Mouse (Mus musculus) MEL (cell line): ENCODE results near the gene Zscan26. TPM values are rescaled to one million over a fixed set of nuclear protein-coding genes. Genes with fewer than 3 reads are reported as not detected.
"Not testable (repeated sequence)": the region's sequence is repeated elsewhere in the genome, so short reads cannot be mapped to it uniquely, and the experiment has no call there.

Source experiments
- DNase-seq: peaks from one replicate; pipeline ENCODE4 v3.0.0; 2011; ENCODE audit warnings: low read depth, low spot score
- H3K27ac ChIP-seq: 2 replicates; pipeline ENCODE4 v1.5.1; 2012; ENCODE audit warnings: low read depth, mild to moderate bottlenecking, control low read depth, low read length, moderate library complexity; ENCODE audit not compliant: control insufficient read depth
- H3K27me3 ChIP-seq, 2 experiments: fragments of 150-350 bp in 1 of 2; sonication (generic) in 1 of 2; 2 replicates each; pipeline ENCODE4 v1.6.1; 2012; ENCODE audit warnings: low read length in 2 of 2, mild to moderate bottlenecking in 2 of 2, improper control_type of control experiment in 1 of 2, moderate library complexity in 1 of 2; ENCODE audit not compliant: insufficient read depth in 2 of 2, control insufficient read depth in 1 of 2
- H3K36me3 ChIP-seq, 2 experiments: 2 replicates each; pipeline ENCODE4 v1.6.1; 2012 to 2014; ENCODE audit warnings: low read length in 2 of 2, improper control_type of control experiment in 1 of 2, inconsistent platforms in 1 of 2, mild to moderate bottlenecking in 1 of 2; ENCODE audit not compliant: insufficient read depth in 2 of 2, control insufficient read depth in 1 of 2
- H3K4me1 ChIP-seq, 2 experiments: fragments of 150-350 bp in 1 of 2; sonication (generic) in 1 of 2; 2 replicates each; pipeline ENCODE4 v1.6.1; 2012; ENCODE audit warnings: low read length in 2 of 2, improper control_type of control experiment in 1 of 2, mild to moderate bottlenecking in 1 of 2; ENCODE audit not compliant: insufficient read depth in 2 of 2, control insufficient read depth in 1 of 2
- H3K4me3 ChIP-seq, 2 experiments: fragments of 150-350 bp in 1 of 2; sonication (generic) in 1 of 2; 2 replicates each; pipeline ENCODE4 v1.5.1; 2012; ENCODE audit warnings: low read depth in 2 of 2, low read length in 2 of 2, mild to moderate bottlenecking in 2 of 2, moderate library complexity in 2 of 2, control low read depth in 1 of 2, improper control_type of control experiment in 1 of 2; ENCODE audit not compliant: control insufficient read depth in 1 of 2, insufficient read depth in 1 of 2
- H3K79me2 ChIP-seq: 2 replicates; pipeline ENCODE4 v1.6.1; 2012; ENCODE audit warnings: mild to moderate bottlenecking, low read length, moderate library complexity; ENCODE audit not compliant: control insufficient read depth, poor library complexity, insufficient read depth
- H3K9ac ChIP-seq: 2 replicates; pipeline ENCODE4 v1.6.1; 2012; ENCODE audit warnings: low read depth, mild to moderate bottlenecking, control low read depth, low read length, moderate library complexity; ENCODE audit not compliant: control insufficient read depth, poor library complexity, severe bottlenecking
- H3K9me3 ChIP-seq: fragments of 150-350 bp; sonication (generic); replicated peaks from 2 replicates; pipeline ENCODE4 v1.6.1; 2012; ENCODE audit warnings: mild to moderate bottlenecking, low read length, improper control_type of control experiment, moderate library complexity; ENCODE audit not compliant: insufficient read depth
- E2F4 ChIP-seq: IDR thresholded peaks from 2 replicates; pipeline ENCODE4 v1.6.1; 2011; ENCODE audit warnings: low read depth, low read length, improper control_type of control experiment, borderline replicate concordance
- ELF1 ChIP-seq: IDR thresholded peaks from 2 replicates; pipeline ENCODE4 v1.6.1; 2014; ENCODE audit warnings: low read depth, mild to moderate bottlenecking, inconsistent platforms, low read length, improper control_type of control experiment, moderate library complexity
- ETS1 ChIP-seq: IDR thresholded peaks from 2 replicates; pipeline ENCODE4 v1.6.1; 2012; ENCODE audit warnings: low read depth, mild to moderate bottlenecking, inconsistent platforms, low read length, improper control_type of control experiment, moderate library complexity
- GABPA ChIP-seq: IDR thresholded peaks from 2 replicates; pipeline ENCODE4 v1.6.1; 2012; ENCODE audit warnings: low read depth, mild to moderate bottlenecking, inconsistent platforms, low read length, improper control_type of control experiment, moderate library complexity
- HCFC1 ChIP-seq: IDR thresholded peaks from 2 replicates; pipeline ENCODE4 v1.6.1; 2012; ENCODE audit warnings: low read depth, mild to moderate bottlenecking, inconsistent platforms, low read length, improper control_type of control experiment, moderate library complexity
- JUND ChIP-seq: IDR thresholded peaks from 2 replicates; pipeline ENCODE4 v1.6.1; 2011; ENCODE audit warnings: low read depth, mild to moderate bottlenecking, improper control_type of control experiment, low read length
- KAT2A ChIP-seq: conservative IDR thresholded peaks from 2 replicates; pipeline ENCODE4 v1.6.1; 2012; ENCODE audit warnings: low read depth, low read length, improper control_type of control experiment, inconsistent platforms
- MAX ChIP-seq: IDR thresholded peaks from 2 replicates; pipeline ENCODE4 v1.6.1; 2011; ENCODE audit warnings: low read length, improper control_type of control experiment
- MYC ChIP-seq: IDR thresholded peaks from 2 replicates; pipeline ENCODE4 v1.6.1; 2011; ENCODE audit warnings: low read depth, mild to moderate bottlenecking, low read length, improper control_type of control experiment, moderate library complexity
- NELFE ChIP-seq: IDR thresholded peaks from 2 replicates; pipeline ENCODE4 v1.6.1; 2011; ENCODE audit warnings: low read depth, low read length, improper control_type of control experiment
- NRF1 ChIP-seq: IDR thresholded peaks from 2 replicates; pipeline ENCODE4 v1.6.1; 2014; ENCODE audit warnings: low read depth, mild to moderate bottlenecking, inconsistent platforms, low read length, improper control_type of control experiment, moderate library complexity; ENCODE audit not compliant: poor library complexity, insufficient read depth, severe bottlenecking
- POLR2A ChIP-seq, 2 experiments: IDR thresholded peaks; 2 replicates each; pipeline ENCODE4 v1.6.1; 2011 to 2012; ENCODE audit warnings: low read length in 2 of 2, mild to moderate bottlenecking in 2 of 2, control low read depth in 1 of 2, improper control_type of control experiment in 1 of 2, low read depth in 1 of 2, moderate library complexity in 1 of 2; ENCODE audit not compliant: control insufficient read depth in 1 of 2, insufficient read depth in 1 of 2, poor library complexity in 1 of 2
- POLR2AphosphoS2 ChIP-seq: IDR thresholded peaks from 2 replicates; pipeline ENCODE4 v1.6.1; 2011; ENCODE audit warnings: low read length, improper control_type of control experiment
- POLR2AphosphoS5 ChIP-seq: IDR thresholded peaks from 2 replicates; pipeline ENCODE4 v1.6.1; 2012; ENCODE audit warnings: low read depth, borderline replicate concordance, mild to moderate bottlenecking, inconsistent platforms, low read length, moderate library complexity, mixed read lengths
- SIN3A ChIP-seq: IDR thresholded peaks from 2 replicates; pipeline ENCODE4 v1.6.1; 2012; ENCODE audit warnings: low read length, improper control_type of control experiment, inconsistent platforms
- TAL1 ChIP-seq: IDR thresholded peaks from 2 replicates; pipeline ENCODE4 v1.6.1; 2012; ENCODE audit warnings: mild to moderate bottlenecking, inconsistent platforms, low read length, moderate library complexity, mixed read lengths
- TBP ChIP-seq: IDR thresholded peaks from 2 replicates; pipeline ENCODE4 v1.8.0; 2011; ENCODE audit warnings: low read depth, low read length, improper control_type of control experiment
- USF1 ChIP-seq: IDR thresholded peaks from 2 replicates; pipeline ENCODE4 v1.6.1; 2014; ENCODE audit warnings: low read depth, mild to moderate bottlenecking, inconsistent platforms, low read length, improper control_type of control experiment, moderate library complexity
- polyA plus RNA-seq, 2 experiments: library from polyadenylated mRNA; stranded (reverse) in 1 of 2; unstranded in 1 of 2; fragments of >175 nt in 1 of 2; fragments of >200 nt in 1 of 2; gene quantifications; 2 replicates each; pipeline versions ENCODE4 v1.2.1 to v1.2.4; 2012; ENCODE audit warnings: low replicate concordance in 2 of 2, low read depth in 1 of 2; ENCODE audit not compliant: insufficient read length in 2 of 2, insufficient read depth in 1 of 2, missing spikeins in 1 of 2
- total RNA-seq: library from RNA; depleted of rRNA; stranded (reverse); fragments of 300-350 nt; gene quantifications from 2 replicates; pipeline ENCODE4 v1.2.3, GENCODE M21; 2012; rRNA removed

Gene Zscan26
- 7.4 and 7.7 TPM in 2 replicates for total RNA-seq
- polyA plus RNA-seq = 1 to 10 TPM in 1 of 2 experiments, not detected in 1; 8.0 TPM

DNA sequence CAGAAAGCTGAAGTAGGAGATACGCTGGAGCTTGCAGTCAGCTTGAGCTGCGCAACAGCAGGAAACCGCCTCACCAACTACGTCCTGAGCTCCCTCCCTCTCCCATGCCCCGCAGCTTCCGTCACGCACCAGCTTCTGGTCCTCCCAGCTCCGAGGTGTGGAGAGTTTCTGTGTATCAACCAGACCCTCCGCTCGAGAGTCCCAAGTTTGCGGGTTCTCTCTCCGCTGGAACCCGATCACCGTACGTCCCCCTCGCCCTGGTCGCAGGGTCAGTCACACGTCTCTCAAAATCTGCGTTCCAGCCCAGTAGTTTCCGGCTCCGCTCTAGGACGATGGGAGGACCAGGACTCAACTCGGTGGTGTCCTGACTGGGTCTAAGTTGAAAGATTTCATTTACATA, at the start of gene Zscan26:
Gene Zscan26 (minus strand): TSS at position 282 of the 400 bp plus-strand sequence.
- peak within 1 kb of the TSS; percentile 48; the same call in 1 of the 2 replicates for H3K27ac ChIP-seq
- H3K79me2 ChIP-seq = peaks cover 2% of the 10 kb centered on the region
- peaks cover 2 to 3% of the 10 kb centered on the region in 2 experiments; a peak in 3 of 4 replicates for H3K27me3 ChIP-seq
- H3K36me3 ChIP-seq = peaks cover 0 to 8% of the 10 kb centered on the region in 2 experiments; a peak in 2 of 4 replicates
- peak; percentile 90 for DNase-seq
- no peaks in the 10 kb centered on the region for H3K9me3 ChIP-seq
- TF ChIP-seq ELF1 = peak; percentile 63; the same call in 1 of the 2 replicates
- TF ChIP-seq NRF1 = peak; percentile 52; the same call in 1 of the 2 replicates
- TF ChIP-seq POLR2A (IDR thresholded peaks at IDR 0.05; ENCODE audit: control insufficient read depth in 1 of 2, insufficient read depth in 1 of 2, low read depth in 1 of 2, low read length in 2 of 2, poor library complexity in 1 of 2) = peak; percentile 72 to 86; a peak in 3 of 4 replicates
- peak; percentile 50; the same call in 1 of the 2 replicates for TF ChIP-seq KAT2A
- no peak for TF ChIP-seq GABPA
- TF ChIP-seq POLR2AphosphoS2 = peak; percentile 70; the same call in 1 of the 2 replicates
- TF ChIP-seq MAX = peak; percentile 48; the same call in 1 of the 2 replicates
- TF ChIP-seq NELFE = peak; percentile 77
- TF ChIP-seq SIN3A = peak; percentile 75
- no peak for TF ChIP-seq POLR2AphosphoS5
- no peak for TF ChIP-seq E2F4
- TF ChIP-seq HCFC1 = peak; percentile 87
- TF ChIP-seq TBP = peak; percentile 52; the same call in 1 of the 2 replicates
- 0 out of 2 replicates have a peak, but pooled peaks have one; percentile 13 for TF ChIP-seq JUND
- no peak for TF ChIP-seq USF1
- no peak for TF ChIP-seq ETS1
- TF ChIP-seq MYC = no peak; the same call in 1 of the 2 replicates
- peak within 1 kb of the TSS; percentile 65 to 87 for H3K4me3 ChIP-seq
- peaks cover 3 to 6% of the 10 kb centered on the region in 2 experiments; a peak in 2 of 4 replicates for H3K4me1 ChIP-seq
- H3K9ac ChIP-seq = peak within 1 kb of the TSS; percentile 73

DNA sequence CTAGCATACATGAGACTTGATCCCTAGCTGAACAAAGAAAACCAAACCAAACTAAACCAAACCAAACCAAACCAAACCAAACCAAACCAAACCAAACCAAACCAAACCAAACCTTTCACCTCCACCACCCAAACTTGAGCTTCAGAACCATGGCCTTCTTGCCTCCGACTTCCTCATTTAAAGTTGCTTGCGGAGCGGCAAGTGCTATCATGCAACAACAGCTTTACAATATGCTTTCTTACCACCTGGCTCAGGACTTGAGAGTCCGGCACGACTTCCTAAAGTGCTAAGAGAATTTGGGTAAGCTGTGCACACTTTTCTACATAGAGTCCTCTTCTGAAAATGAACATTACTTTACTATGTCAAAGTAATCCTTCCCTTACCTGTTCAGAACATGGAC, 48.8 kb upstream of the Zscan26 start:
- Histone ChIP-seq H3K4me3 (no peak overlapping the region), H3K4me1 (peaks cover 0 to 3% of the 10 kb centered on the region in 2 experiments; a peak in 2 of 4 replicates), H3K36me3 (peaks cover 0 to 5% of the 10 kb centered on the region in 2 experiments; a peak in 2 of 4 replicates), H3K27ac (no peak overlapping the region), H3K9me3 (no peaks in the 10 kb centered on the region), H3K27me3 (peaks cover 0 to 2% of the 10 kb centered on the region in 2 experiments; a peak in 1 of 4 replicates), H3K79me2 (no peaks in the 10 kb centered on the region; the same call in 1 of the 2 replicates), H3K9ac (no peak overlapping the region)
- peak; percentile 57 for DNase-seq
- TF ChIP-seq TAL1 (peak; percentile 15; the same call in 1 of the 2 replicates), NRF1 (no peak)

DNA sequence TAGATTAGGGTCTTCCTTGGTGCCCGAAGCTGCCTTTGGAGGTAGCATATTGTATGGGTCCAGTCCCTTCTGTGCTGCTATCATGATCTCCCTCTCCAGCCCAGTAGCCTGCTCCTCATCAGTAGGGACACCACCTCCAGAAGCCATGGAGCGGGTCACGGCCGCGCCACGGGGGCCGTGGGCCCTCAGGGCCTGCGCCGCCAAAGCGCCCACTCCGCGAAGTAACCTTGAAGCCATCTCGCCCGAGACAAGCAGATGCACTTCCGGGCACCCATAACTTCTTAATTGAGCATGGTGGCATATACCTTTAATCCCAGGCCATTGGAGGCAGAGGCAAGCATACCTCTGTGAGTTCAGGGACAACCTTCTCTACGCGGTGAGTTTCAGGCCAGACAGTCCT, 47.7 kb upstream of the Zscan26 start, which contains the start of gene Gm11273:
Gene Gm11273 (minus strand): TSS at position 237 of the 400 bp plus-strand sequence.
- H3K27ac ChIP-seq, H3K4me3 ChIP-seq, H3K9me3 ChIP-seq, H3K9ac ChIP-seq, H3K79me2 ChIP-seq, DNase-seq, H3K36me3 ChIP-seq, H3K4me1 ChIP-seq, H3K27me3 ChIP-seq: not testable (repeated sequence)
